Mouse (Mus musculus) gastrocnemius, postnatal 14 days (tissue): ENCODE measurements at regions not wholly inside any gene's neighbourhood (a gene's known extent, or its start where the extent isn't known, plus 50 kb on each side); places are given as distances from the start of the nearest gene placed in this dataset.

ENCODE experiments used
- DNase-seq: peaks from one replicate; pipeline ENCODE4 v3.0.0; 2021; ENCODE audit warnings: mixed read lengths
- intact Hi-C: fragments of 180-260 bp; cut with DNase I; formaldehyde crosslinking; loops from one replicate; pipeline ENCODE4 v1.15.1; 2025; ENCODE audit warnings: low total_unique reads
- microRNA-seq, 2 experiments: library from miRNA; unstranded; fragments of <30 nt; microRNA quantifications; one replicate each; pipeline ENCODE4 v1.2.0; 2021

DNA sequence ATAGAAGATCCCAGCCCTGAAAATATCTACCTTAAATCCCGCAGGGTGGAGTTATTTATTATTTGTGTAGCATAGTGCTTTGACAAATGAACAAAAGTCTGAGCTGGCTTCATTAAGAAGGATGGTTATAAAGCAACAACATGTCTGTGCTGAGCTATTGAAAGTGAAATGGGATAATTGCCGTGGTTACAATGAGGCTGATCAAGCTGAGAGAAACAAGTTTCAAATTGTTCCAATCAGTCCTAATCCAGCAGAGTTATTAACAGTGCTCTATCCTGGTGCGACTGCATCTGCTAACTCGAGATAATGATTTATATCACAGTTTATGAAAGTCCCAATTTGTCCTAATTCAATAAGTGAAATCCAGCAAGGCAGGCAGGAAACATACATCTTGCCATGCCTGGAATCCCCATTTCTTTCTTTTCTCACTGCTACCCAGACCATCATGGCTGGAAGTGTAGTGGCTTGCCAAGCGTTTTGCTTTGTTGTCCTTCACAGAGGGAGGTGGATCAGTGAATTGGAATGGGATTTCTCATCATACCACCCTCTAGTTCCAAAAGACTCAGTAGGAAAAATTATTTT, 787.2 kb downstream of the Tlr4 start:
- intact Hi-C loops, result no loop called here
- DNase-seq, result no peak

DNA sequence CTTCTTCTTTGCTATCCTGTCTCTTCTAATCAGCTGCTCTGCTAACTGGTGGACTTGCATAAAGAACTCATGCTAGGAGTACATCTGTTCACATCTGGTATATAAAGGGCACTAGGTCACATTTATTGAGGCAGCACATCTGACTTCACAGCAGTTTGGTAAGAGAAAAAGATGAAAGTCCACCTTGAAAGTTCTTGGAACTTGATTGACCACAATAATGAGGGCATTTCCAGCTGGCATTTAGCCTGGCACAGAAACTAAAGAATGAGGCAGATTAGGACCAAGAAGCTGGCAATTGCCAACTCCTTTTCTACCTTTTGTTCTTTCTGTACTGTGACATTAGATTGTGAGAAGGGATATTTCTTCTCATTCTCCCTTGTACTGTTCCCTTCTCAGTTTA, 799.3 kb downstream of the Tlr4 start:
- intact Hi-C loops, result no loop called here
- DNase-seq, result no peak

GRCm38 (mm10) chr4:67646090-67646489, 818.7 kb downstream of the Tlr4 start:
- DNase-seq, result no peak
- intact Hi-C loops, result no loop called here

DNA sequence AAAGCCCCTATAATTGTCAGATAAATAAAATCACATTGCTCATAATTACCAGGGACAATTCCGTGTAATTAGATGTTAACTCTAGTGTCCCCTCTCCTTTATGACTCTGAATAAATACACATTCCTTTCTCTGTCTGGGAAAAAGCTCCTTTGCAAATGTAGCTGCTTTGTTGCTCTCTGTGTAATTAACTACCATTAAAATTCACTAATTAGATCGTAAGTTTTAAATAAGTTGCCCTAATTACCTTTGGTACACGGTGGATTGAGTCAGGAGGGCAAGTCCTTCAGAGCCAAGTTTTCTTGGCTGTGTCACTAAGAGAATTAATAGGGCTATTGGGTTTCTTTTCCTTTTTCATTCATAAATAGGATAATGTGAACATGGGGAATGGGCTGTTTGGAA, 834.7 kb downstream of the Tlr4 start:
- intact Hi-C loops, result no loop called here

DNA sequence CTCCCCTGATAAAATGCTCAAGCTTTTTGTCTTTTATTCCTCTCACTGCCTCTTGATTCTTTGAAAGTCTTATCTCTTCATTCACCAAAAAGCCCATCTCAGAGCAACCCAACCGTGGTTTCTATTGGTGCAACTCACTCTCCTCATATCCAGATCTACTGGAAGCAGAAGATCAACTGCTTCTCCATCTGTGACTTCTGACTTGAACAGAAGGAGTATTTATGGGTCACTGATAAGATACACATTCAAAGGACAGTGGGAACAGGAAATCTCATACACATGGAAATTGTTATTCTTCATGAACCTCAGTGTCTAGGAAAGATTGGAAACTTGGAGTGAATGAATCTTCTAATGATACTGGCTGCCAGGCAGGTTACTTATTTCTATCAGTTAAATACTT, 846.6 kb downstream of the Tlr4 start:
- intact Hi-C loops, result no loop called here
- no peak for DNase-seq

More for the DNA sequence above, 834.7 kb downstream of the Tlr4 start:
- DNase-seq, result no peak

DNA sequence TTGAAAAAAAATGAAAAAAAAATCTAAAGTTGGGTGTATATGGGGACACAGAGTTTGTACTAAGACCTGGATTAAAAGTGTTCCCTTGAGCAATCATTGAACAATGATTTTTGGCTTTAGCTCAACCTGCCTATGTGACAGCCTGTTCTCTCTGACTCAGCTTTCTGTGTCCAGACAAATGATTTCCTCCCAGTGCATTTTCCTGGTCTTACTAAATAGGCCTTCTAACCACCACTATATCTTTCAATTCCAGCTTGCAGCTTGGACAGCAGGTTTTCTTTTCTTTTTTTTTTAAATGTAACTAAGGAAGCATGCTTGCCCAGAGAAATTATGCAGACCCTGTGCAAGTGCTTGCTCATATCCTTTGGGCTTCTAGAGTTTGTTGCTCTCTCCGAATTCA, 850.2 kb downstream of the Tlr4 start:
- DNase-seq, result no peak
- intact Hi-C loops, result no loop called here

DNA sequence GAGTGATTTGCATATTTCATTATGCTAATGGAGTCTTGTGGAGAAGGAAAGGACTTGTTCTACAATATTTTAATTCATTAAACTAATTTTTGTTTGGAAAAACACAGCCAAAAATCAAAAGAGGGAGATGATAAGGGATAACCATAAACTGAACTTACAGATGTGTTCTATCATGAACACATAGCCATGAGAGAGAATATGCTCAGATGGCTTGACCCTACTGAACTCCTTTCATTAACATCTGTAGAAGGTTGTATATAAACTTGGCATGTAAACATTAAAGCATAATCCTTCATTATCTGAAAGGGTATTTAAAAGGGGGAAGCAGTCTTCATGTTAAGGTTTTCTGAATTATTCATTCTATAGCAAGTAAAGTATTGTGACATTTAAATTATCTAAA, 871.1 kb downstream of the Tlr4 start:
- no peak for DNase-seq
- intact Hi-C loops, result no loop called here

Small RNAs in the stretch of these regions (microRNA-seq; reads per million reads assigned to microRNA genes)
- gene Gm44497, result 0 reads per million in 2 experiments
